Mouse (Mus musculus): ENCODE measurements around the gene Spn.

DNA sequence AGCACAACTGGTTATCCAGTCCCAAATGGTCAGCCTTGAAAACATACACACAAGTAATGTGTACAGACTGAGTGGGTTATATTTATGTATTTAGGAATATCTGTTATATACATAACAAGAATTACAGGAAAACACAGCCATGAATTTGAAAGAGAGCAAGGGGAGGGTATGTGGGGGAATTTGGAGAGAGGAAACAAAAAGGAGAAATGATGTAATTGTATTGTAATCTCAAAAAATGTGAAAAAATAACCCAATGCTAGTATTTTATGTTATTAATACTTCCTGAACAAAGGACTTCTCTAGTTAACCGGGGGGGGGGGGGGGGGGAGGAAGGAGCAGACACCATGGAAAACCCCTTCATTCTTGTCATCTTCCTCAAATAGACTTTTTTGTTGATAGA is 47.1 kb upstream of the Spn start:
- TF ChIP-seq CTCF (IDR thresholded peaks at IDR 0.05; ENCODE audit: low read depth) = no peak
- TF ChIP-seq EP300 (IDR thresholded peaks at IDR 0.05; ENCODE audit: low read depth) = no peak
